Mouse (Mus musculus) cerebellum, adult 9-11 months (tissue): ENCODE results near the gene Cmtm4.
"Not testable (repeated sequence)": the region's sequence is repeated elsewhere in the genome, so short reads cannot be mapped to it uniquely, and the experiment has no call there.

ENCODE experiments used
- DNase-seq: peaks from one replicate; pipeline ENCODE4 v3.0.0; 2022

Cmtm4 gene

GRCm38 (mm10) chr8:104334196-104334595 lies 61.4 kb downstream of the Cmtm4 start:
- DNase-seq, result no peak

GRCm38 (mm10) chr8:104333786-104334185 lies 61.8 kb downstream of the Cmtm4 start:
- DNase-seq, result no peak

- DNase-seq, result no peak
Observed at GRCm38 (mm10) chr8:104332665-104333631, 62.7 kb downstream of the Cmtm4 start.

GRCm38 (mm10) chr8:104321930-104322329 lies 73.7 kb downstream of the Cmtm4 start, which contains the start of gene Cmtm2b:
Cmtm2b (plus strand) TSS chr8:104322230.
- not testable (repeated sequence) for DNase-seq

GRCm38 (mm10) chr8:104321267-104321666 lies 74.3 kb downstream of the Cmtm4 start, which contains the start of gene Gm11020:
Gm11020 (plus strand) TSS chr8:104321567.
- DNase-seq, result not testable (repeated sequence)

GRCm38 (mm10) chr8:104313311-104313710 lies 82.3 kb downstream of the Cmtm4 start:
- no peak for DNase-seq

- DNase-seq, result not testable (repeated sequence)
Observed at GRCm38 (mm10) chr8:104312023-104312422, 83.6 kb downstream of the Cmtm4 start.

- DNase-seq, result peak; percentile 49
Observed at GRCm38 (mm10) chr8:104309441-104310155, 86.0 kb downstream of the Cmtm4 start, which contains the start of the genes Gm45711 and Cmtm1. Gm45711 (minus strand) TSS chr8:104310081. Cmtm1 (minus strand) TSS chr8:104310145.

GRCm38 (mm10) chr8:104308341-104308740 lies 87.3 kb downstream of the Cmtm4 start:
- DNase-seq, result not testable (repeated sequence)

GRCm38 (mm10) chr8:104304962-104305361 lies 90.6 kb downstream of the Cmtm4 start:
- no peak for DNase-seq

- DNase-seq, result not testable (repeated sequence)
Observed at GRCm38 (mm10) chr8:104302536-104302935, 93.1 kb downstream of the Cmtm4 start.

GRCm38 (mm10) chr8:104301577-104301976 lies 94.0 kb downstream of the Cmtm4 start:
- not testable (repeated sequence) for DNase-seq
